Mouse (Mus musculus): Measurements from ENCODE around the gene Taar7d.
"Not testable (repeated sequence)": the region's sequence is repeated elsewhere in the genome, so short reads cannot be mapped to it uniquely, and the experiment has no call there.

Gene Taar7d

DNA sequence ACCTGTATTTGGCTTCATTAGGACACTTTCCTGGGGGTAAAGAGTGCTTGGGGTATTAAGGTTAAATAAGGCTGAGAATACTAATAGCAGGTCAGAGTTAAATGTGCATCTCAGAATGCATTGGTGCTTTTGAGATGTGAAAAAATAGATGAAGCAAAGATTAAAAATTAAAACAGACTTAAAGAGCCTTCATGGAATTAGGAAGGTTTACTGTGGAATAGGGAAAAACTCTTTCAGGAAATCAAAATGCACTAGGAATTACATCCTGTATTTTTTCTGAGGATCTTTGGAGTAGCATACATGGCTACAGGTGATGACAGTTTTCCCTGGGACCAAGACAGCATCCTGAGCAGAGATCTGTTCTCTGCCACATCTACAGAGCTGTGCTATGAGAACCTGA, at the start of gene Taar7d:
TSS of gene Taar7d (plus strand) at position 301 of the 400 bp plus-strand sequence.
- no peak for DNase-seq (ENCODE audit: low spot score)

DNA sequence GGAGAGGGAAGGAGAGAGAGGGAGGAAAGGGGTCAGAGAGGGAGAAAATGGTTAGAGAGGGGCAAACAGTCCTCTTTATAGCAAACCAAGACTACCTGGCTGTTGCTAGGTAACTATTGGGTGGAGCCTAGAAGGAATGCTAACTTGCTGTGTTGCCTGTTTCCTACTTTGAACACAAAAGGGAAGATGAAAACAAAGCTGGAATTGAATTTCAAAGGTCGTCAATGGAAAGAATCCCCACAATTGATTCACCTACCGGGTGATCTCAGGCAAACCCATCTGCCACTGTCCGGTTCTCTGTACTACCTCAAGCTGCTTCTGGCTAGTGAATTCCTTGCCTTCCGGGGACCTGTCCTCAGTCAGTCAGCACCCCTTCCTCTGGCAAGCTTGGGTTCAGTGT, 49.1 kb upstream of the Taar7d start:
- no peak for DNase-seq (ENCODE audit: low spot score)

DNA sequence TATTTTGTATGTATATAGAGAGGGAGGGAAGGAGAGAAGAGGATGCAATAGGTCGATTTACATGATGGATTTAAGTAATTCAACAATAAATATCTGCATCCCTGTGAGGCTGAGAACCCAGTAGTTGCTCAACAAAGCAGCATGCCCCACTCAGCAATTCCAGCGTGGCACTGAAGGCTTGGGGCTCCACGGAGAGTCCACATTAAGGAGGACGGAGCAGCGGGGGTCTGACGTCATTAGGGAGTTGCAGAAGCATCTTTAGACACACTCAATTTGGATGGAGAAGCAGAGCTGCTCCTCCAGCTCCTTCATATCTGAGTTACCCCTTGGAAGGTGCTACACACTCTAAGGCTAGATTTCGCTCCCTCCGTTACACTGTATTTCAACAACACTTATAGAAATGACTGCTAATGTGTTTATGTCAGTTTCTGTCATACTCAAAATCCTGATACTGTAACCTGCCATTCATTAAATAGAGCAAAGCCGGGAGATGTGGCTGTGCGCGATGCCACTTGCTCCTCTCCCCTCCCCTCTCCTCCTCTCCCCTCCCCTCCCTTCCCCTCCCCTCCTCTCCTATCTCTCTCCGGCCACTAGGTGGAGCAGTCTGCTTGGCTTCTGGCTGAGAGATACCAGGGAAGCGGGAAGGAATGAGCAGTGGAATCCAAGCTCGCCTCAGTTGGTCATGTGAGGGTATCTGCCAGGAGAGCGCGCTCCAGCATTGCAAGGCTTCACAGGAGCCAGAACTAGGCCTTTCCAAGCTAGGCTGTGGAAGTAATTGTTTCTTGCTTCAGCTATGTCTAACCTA, 47.9 kb upstream of the Taar7d start:
- DNase-seq (ENCODE audit: low spot score) = peak; percentile 19

DNA sequence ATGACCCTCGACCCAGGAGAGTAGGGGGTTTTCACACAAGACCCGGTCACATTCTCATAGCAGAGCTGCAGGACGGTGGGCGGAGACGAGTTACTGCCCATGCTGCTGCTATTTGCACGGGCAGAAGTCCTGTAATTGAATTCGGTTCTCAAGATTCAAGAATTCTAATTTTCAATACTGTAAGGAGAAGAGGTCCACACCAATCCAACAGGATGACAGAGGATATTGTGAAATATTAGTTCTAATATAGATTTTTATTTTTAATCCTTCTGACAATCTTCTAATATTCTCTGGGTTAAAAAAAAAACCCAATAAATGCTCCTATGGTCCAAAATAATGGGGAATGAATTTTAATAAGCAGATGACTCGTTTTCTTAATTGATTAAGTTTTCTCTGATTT, 41.5 kb upstream of the Taar7d start, which contains the start of gene Taar6:
TSS of gene Taar6 (minus strand) at position 101 of the 400 bp plus-strand sequence.
- DNase-seq (ENCODE audit: low spot score) = no peak

DNA sequence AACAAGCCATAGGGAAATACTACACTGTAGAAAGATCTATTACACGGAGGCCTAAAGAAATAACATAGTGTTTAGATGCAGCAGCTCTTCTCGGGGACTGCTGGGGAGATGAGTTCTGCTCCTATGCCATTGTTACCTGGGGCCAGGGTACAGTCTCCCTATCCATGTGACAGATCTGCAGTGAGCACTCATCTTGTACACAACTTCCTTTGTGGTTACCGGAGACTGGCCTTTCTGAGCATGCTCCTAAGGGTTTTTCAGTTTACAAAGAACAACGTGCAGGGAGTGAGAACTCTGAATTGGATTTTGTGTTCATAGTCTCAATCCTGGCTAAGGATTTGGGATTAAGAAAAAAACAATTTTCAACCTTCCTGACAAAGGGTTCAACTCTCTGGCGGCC, 40.6 kb upstream of the Taar7d start:
- peak; percentile 14 for DNase-seq (ENCODE audit: low spot score)

DNA sequence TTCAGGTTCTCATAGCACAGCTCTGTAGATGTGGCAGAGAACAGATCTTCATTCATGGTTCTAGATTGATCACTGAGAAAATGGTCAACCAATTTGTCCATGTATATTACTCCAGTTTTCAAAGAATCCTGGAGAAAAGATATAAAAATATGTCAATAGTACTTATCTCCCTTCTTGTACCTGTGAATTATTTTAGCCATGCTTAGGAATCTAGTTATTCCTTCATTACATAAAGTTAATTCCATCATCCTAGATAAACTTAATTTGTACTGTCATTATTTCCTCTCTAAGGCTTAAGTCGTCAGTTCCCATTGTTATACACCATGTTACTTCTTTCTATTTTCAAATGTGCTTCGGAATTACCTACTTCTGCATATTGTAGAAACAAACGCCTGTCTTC, 33.6 kb upstream of the Taar7d start, which contains the start of gene Taar7a:
TSS of gene Taar7a (minus strand) at position 101 of the 400 bp plus-strand sequence.
- no peak for DNase-seq (ENCODE audit: low spot score)

DNA sequence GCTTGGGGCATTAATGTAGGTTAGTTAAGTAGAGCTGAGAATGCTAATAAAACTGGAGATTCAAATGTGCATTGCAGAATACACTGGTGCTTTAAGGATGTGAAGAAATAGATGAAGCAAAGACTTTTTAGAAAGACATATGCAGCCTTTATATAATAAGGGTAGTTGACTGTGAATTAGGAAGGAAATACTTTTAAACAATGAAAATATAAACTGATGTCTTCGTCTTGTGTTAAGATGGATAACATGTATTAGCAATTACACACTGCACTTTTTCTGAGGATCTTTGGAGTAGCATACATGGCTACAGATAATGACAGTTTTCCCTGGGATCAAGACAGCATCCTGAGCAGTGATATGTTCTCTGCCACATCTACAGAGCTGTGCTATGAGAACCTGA, 27.4 kb upstream of the Taar7d start, which contains the start of gene Taar7b:
TSS of gene Taar7b (plus strand) at position 301 of the 400 bp plus-strand sequence.
- no peak for DNase-seq (ENCODE audit: low spot score)

DNA sequence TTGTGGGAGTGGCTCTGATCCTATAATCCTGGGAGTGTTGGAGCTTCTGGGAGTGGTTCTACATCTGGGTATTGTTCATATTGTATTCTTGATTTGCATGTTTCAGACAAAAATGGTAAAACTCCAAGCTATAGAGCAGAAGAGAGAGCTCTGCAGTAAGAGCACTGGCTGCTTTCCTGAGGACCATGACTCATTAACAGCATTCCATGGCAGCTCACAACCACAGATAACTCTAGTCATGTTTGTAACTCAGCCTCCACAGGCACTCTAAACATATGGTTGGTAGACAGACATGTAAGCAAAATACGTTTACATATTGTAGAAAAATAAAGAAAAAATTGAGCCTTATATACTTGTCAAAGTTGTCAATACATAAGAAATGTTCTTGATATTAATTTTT, 20.6 kb upstream of the Taar7d start:
- DNase-seq (ENCODE audit: low spot score) = no peak

DNA sequence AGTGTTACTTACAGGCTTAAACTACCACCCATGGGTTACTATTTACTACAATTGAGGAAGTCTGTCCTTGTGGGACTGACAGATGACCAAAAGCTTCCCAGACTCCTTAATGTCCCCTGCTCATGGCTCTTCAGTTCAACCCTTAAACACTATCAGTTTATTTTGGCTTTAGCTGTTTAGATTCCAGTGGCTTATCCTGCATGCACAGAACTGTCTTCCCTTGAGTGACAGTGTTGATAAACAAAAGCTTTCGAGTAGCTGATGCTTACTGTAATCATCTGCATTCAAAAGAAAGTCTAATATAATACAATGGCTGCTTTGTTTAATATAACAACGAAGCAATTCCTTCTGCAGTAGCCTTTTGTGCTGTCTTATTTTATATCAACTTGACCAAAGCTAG, 20.0 kb upstream of the Taar7d start:
- DNase-seq (ENCODE audit: low spot score) = no peak

DNA sequence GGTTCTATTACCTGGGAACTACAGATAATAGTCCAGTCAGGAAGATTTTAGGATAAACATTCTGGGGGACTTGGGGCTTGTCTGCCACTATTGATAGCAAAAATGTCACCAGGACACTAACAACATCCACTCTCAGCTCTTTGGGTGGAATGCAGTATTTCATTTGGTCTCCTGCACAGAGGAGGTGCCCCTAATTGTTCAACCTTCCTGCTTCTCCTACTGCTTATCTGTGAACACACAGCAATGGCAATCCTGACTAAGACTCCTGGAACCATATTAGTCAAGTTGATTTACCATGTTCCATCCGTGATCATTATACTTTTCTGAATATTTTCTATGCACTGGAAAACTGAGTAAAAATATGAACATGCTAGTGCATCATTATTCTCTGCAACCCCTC, 18.9 kb upstream of the Taar7d start:
- DNase-seq (ENCODE audit: low spot score) = no peak

DNA sequence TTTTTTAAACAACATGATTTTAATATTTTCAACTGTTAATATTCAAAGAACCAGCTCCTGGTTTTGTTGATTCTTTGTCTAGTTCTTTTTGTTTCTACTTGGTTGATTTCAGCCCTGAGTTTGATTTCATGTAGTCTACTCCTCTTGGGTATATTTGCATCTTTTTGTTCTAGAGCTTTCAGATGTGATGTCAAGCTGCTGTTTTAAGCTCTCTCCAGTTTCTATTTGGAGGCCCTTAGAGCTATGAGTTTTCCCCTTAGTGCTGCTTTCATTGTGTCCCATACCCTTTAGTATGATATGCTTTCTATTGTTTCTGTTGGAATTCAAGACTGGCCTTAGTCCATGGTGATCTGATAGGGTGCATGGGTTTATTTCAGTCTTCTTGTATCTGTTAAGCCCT, 4.3 kb downstream of the Taar7d start:
- no peak for DNase-seq (ENCODE audit: low spot score)

DNA sequence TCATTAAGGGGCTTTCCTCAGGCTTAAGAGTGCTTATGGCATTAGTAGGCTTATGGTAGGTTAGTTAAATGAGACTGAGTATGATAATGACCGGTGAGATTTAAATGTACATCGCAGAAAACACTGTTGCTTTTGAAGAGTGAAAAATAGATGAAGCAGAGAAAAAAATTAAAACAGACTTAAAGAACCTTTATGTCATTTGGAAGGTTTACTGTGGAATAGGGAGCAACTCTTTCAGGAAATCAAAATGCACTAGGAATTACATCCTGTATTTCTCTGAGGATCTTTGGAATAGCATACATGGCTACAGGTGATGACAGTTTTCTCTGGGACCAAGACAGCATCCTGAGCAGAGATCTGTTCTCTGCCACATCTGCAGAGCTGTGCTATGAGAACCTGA, 10.3 kb downstream of the Taar7d start, which contains the start of gene Taar7e:
TSS of gene Taar7e (plus strand) at position 301 of the 400 bp plus-strand sequence.
- DNase-seq (ENCODE audit: low spot score) = no peak

DNA sequence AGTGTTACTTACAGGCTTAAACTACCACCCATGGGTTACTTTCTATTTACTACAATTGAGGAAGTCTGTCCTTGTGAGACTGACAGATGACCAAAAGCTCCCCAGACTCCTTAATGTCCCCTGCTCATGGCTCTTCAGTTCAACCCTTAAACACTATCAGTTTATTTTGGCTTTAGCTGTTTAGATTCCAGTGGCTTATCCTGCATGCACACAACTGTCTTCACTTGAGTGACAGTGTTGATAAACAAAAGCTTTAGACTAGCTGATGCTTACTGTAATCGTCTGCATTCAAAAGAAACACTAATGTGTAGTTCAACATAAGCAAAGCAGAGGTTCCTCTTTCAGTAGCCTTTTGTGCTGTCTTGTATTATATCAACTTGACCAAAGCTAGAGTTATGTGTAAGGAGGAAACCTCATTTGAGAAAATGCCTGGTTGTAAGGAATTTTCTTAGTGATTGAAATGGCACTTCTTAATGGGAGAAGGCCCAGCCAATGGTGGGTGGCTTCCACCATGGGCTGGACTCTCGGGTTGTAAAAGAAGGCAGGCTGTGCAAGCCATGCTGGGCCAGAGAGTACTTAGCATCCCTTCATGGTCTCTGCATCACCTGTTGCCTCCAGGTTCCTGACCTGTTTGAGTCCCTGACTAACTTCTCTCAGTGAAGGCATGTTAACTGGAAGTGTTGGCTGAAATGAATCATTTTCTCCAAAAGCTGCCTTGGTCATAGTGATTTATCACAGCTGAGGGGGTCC, 13.3 kb downstream of the Taar7d start:
- DNase-seq (ENCODE audit: low spot score) = no peak

DNA sequence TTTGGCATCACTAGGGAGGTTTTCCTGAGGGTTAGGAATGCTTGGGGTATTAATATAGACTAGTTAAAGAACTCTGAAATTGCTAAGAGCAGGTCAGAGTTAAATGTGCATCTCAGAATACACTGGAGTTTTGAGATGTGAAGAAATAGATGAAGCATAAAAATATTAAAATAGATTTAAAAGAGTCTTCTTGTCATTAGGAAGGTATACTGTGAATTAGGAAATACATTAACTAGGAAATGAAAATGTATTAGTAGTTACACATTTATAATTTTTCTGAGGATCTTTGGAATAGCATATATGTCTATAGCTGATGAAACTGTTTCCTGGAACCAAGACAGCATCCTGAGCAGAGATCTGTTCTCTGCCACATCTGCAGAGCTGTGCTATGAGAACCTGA, 22.2 kb downstream of the Taar7d start, which contains the start of gene Taar7f:
TSS of gene Taar7f (plus strand) at position 301 of the 400 bp plus-strand sequence.
- DNase-seq (ENCODE audit: low spot score) = no peak

DNA sequence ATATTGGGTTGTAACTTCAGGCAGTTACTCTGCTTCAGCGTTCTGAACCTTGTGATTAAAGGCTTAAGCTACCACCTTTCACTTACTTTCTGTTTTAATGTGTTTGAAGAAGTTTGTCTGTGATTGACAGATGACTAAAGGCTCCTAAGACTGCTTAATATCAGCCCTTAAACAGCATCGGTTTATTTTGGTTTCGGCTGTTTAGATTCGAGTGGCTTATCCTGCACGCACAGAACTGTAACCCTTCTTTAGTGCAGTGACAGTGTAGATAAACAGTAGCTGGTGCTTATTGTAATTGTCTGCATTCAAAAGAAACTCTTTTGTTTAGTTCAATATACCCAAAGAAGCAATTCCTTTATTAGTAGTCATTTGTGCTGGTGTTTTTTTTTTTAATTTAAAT, 25.0 kb downstream of the Taar7d start:
- no peak for DNase-seq (ENCODE audit: low spot score)

DNA sequence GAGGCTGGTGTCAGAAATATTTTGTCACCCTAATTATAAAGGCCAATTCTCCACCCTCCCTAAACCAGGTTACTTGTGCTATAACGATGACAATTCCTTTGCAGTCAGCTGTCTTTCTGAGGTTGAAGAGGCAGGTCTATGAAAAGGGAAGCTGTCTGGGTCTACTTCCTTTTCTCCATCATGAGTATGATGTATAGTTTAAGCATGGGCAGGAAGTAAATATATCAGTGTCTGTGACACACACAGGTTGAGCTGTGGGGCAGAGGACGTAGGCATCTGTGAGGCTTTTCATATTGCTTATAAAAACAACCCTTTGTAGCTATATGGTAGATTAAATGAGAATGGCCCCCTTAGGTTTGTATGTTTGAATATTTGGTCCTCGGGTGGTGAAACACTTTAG, 32.0 kb downstream of the Taar7d start:
- DNase-seq (ENCODE audit: low spot score) = no peak

DNA sequence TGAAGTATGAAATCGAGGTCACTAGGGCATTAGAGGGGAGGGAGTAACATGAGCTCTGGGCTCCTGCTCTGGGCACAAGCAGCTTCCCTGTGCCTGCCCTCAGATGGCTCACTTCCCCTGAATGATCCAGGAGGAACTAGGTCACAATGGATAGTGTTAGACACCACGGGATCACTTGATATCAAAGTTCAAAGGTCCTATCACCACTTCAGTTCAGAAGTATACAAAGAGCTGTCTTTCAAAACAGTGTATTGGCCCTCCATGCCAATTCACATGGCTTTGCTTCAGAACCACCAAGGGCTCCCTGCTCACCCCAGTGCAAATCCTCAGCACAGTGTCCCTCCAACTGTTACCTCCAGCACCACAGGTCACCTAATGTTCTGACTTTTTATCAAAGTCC, 47.7 kb downstream of the Taar7d start:
- DNase-seq (ENCODE audit: low spot score) = not testable (repeated sequence)

DNA sequence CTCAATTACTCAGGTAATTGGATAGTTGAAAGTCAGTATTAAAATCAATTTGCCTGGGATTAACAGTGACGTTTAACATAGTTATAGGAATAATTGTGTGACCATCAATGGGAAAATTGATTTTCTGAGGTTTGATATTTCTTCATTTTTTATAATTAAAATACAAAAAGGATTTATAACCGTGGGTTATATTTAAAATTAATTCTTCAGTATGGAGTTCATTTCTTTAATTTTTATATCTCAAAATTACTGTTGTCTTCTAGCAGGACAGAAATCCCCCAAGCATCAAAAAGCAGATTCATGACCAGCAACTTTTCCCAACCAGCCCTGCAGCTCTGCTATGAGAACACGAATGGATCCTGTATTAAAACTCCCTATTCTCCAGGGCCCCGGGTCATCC, 49.2 kb downstream of the Taar7d start, which contains the start of gene Taar8a:
TSS of gene Taar8a (plus strand) at position 301 of the 400 bp plus-strand sequence.
- not testable (repeated sequence) for DNase-seq (ENCODE audit: low spot score)
